Mouse (Mus musculus) T-cell, adult 2 months (primary cell): ENCODE results near the gene Slc26a11.

ENCODE experiments used
- DNase-seq: peaks from one replicate; pipeline ENCODE4 v3.0.0; 2022; ENCODE audit warnings: low spot score

Slc26a11 gene

GRCm38 (mm10) chr11:119355443-119356385 is at the start of gene Slc26a11, which contains the start of gene Sgsh:
TSS of gene Slc26a11 (plus strand) at chr11:119355557.
TSS of gene Sgsh (minus strand) at chr11:119355536.
- peak; percentile 58 for DNase-seq

- DNase-seq, result no peak
Measured at GRCm38 (mm10) chr11:119306762-119307657, 48.3 kb upstream of the Slc26a11 start.

GRCm38 (mm10) chr11:119307658-119307867 is 47.8 kb upstream of the Slc26a11 start, which contains the start of gene Card14:
TSS of gene Card14 (plus strand) at chr11:119307768.
- no peak for DNase-seq

GRCm38 (mm10) chr11:119307916-119308315 is 47.4 kb upstream of the Slc26a11 start:
- no peak for DNase-seq

GRCm38 (mm10) chr11:119310621-119311020 is 44.7 kb upstream of the Slc26a11 start:
- no peak for DNase-seq

GRCm38 (mm10) chr11:119314252-119314936 is 41.0 kb upstream of the Slc26a11 start:
- no peak for DNase-seq

- DNase-seq, result no peak
Measured at GRCm38 (mm10) chr11:119316720-119317119, 38.6 kb upstream of the Slc26a11 start.

GRCm38 (mm10) chr11:119322521-119322920 is 32.8 kb upstream of the Slc26a11 start:
- DNase-seq, result no peak

GRCm38 (mm10) chr11:119325068-119325467 is 30.3 kb upstream of the Slc26a11 start:
- DNase-seq, result no peak

GRCm38 (mm10) chr11:119330592-119330991 is 24.8 kb upstream of the Slc26a11 start:
- DNase-seq, result no peak

- DNase-seq, result no peak
Measured at GRCm38 (mm10) chr11:119331970-119332369, 23.4 kb upstream of the Slc26a11 start.

- no peak for DNase-seq
Measured at GRCm38 (mm10) chr11:119338271-119339059, 16.9 kb upstream of the Slc26a11 start.

- DNase-seq, result no peak
Measured at GRCm38 (mm10) chr11:119339179-119339578, 16.2 kb upstream of the Slc26a11 start.

GRCm38 (mm10) chr11:119339637-119340036 is 15.7 kb upstream of the Slc26a11 start:
- peak; percentile 75 for DNase-seq

- DNase-seq, result no peak
Measured at GRCm38 (mm10) chr11:119344178-119344577, 11.2 kb upstream of the Slc26a11 start.

GRCm38 (mm10) chr11:119344865-119345264 is 10.5 kb upstream of the Slc26a11 start:
- DNase-seq, result no peak

GRCm38 (mm10) chr11:119347125-119347524 is 8.2 kb upstream of the Slc26a11 start:
- no peak for DNase-seq

GRCm38 (mm10) chr11:119352113-119352512 is 3.2 kb upstream of the Slc26a11 start:
- peak; percentile 22 for DNase-seq

- no peak for DNase-seq
Measured at GRCm38 (mm10) chr11:119353946-119354345, 1.4 kb upstream of the Slc26a11 start.

- DNase-seq, result peak; percentile 58
Measured at GRCm38 (mm10) chr11:119354798-119355442, 437 bp upstream of the Slc26a11 start.

GRCm38 (mm10) chr11:119359089-119359488 is 3.7 kb downstream of the Slc26a11 start:
- no peak for DNase-seq
